Mouse (Mus musculus) thymus, postnatal 14 days (tissue): ENCODE data around the gene Fbxo22.
"Not testable (repeated sequence)": the region's sequence is repeated elsewhere in the genome, so short reads cannot be mapped to it uniquely, and the experiment has no call there.

Source experiments
- DNase-seq: peaks from one replicate; pipeline ENCODE4 v3.0.0; 2021

Gene Fbxo22

DNA sequence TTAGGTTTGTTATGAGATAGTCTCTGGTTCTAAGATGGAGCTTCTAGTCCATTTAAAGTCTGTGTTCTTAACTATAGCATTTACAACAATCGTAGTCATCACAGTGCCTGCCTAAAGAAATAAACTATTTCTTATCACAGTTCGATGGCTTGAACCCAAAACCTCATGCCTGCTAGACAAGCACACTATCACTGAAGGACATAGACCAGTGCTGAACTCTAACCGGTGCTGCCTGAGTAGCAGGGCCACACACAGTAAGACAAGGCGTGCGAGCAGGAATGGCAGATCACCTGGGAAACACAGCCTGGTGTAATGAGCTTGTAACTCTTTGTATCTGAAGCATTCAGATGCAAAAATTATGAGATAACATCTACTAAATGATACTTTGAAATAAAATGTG lies 32.1 kb downstream of the Fbxo22 start:
- no peak for DNase-seq

DNA sequence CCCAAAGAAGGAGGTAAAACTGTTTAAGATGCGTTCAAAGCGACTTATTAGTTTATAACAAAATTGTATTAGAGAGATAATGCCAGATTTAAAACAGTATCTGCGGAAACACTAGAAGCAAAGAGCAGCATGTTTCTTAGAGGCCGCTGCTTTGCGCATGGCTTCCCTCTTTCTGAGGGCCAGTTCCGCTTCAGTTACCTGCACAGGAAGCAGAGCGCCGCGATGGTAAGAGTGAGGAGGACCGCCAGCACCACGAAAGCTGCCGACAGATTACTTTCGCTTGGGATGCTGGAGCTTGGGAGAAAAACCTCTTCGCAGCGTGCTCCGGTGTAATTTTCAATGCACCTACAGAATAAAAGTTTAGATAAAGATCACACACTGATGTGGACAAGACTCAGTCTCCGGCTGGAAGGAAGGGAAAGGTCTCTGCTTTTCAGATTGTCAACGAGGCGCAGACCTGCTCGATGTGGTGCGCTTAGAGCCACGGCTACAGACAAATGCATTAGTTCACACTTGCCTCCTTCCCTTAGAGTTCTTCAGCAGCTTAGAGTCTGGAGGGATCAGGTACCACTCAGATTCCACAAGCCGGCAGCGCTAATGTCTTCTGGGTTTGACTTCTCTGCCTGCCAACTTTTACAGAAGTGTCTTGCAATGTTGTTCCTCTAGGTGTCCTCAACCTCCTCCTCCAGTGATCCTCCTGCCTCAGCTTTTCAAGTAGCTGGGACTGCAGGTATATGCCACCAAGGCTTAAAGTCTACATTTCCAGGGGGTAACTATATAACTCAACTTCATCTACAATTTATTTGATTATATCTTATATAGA lies 33.3 kb downstream of the Fbxo22 start:
- DNase-seq: peak; percentile 46

DNA sequence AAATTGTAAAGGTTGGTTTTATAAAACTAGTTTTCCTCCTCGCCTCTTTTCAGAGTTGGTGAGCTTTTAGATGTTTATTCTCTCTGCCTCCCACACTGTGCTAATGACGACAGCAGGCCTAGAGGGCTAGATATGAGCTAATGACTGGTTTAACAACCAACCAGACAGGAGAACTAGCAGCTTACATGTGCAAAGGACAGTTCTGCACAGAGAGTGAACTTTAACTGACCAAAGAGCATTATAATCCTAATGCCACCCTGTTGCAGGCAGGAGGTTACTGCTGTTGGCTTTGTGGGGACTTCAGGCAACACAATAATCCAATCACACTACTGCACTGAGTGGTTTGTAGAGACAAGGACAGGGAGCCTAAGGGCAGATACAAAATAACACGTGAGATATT lies 34.6 kb downstream of the Fbxo22 start:
- no peak for DNase-seq

DNA sequence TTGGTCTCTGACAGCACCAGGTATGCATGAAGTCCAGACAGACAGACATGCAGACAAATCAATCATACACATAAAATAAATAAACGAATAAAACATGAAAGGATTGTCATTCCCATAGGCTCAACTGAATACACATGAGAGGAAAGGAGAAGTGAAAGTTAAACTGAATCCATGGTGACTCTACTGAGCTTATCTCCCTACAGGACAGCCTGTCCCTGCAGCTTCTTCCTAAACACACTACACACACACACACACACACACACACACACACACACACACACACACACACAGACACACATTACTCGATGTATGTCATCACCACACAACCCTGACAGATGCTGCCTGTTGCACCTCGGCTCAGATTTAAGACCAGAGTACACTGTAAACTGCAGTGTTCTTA lies 35.4 kb downstream of the Fbxo22 start:
- DNase-seq: no peak

DNA sequence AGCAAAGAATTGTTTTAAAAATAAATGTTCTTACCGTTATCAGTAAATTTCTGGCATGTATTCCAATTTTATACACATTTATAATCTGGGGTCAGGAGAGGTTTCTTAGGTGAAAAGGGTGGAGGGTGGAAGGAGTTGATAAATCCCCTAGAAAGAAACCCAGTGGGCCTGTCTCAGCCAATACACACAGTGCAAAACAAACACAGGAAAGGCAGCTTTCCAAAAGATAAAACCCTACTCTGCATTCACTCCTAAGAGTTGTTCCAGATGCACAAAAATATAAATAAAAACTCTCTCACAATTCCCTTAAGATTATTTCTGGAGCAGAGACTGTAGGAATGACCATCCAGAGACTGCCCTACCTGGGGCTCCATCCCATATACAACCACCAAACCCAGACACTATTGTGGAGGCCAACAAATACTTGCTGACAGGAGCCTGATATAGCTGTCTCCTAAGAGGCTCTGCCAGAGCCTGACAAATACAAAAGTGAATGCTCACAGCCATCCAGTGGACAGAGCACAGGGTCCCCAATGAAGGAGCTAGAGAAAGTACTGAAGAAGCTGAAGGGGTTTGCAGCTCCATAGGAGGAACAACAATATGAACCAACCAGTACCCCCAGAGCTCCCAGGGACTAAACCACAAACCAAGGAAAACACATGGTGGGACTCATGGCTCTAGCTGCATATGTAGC lies 36.5 kb downstream of the Fbxo22 start:
- not testable (repeated sequence) for DNase-seq

DNA sequence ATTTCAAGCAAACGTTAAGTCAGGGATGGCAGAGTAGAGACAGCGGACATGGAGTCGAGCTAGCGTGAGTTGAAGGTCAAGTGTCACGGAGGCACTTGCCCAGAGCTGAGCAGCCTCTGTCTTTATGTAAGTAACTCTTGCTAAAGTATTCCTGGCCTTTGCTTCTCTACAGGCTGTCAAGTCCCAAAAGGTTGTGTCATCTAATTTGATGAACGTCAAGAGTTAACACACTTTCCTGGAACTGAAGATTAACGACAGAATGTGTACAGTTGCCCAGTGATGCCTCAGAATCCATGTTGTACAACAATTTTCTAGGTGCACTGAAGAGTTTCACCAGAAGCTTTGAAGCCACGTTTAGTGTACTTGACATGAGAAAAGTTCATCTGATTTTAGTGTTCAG lies 37.7 kb downstream of the Fbxo22 start:
- no peak for DNase-seq

DNA sequence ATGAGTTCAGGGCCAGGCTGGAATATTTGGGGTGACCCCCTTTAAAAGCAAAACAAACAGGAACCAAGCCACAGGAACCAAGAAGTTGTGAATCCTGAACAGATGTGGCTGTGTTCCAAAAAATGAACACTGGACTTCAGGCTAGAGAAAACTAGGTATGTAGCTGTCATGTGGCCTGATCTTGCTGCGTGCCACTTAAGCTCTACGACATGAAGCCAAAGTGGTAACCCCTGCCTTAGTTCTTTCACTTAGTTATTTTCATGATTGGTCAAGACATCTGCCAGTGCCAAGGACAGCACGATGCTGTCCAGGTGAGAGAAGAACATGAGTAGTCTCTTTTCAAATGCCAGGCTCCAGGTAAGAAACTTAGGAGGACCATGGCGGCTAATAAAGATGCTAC lies 38.2 kb downstream of the Fbxo22 start:
- no peak for DNase-seq

DNA sequence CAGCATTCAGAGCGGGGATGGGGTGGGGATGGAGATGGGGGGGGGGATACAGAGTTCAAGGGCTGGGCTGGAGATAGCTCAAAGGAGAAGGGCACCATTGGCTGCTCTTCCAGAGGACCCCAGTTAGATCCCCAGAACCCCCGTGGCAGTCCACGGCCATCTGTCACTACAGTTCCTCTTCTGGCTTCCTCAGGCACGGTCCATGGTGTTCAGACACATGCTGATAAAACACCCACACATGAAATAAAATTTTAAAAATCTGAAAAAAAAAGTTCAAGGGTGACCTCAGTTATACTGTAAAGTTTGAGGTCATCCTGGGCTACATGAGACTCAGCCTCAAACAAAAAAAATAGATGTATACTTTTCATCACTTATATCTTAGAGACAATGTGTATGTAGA lies 39.7 kb downstream of the Fbxo22 start:
- DNase-seq: no peak

DNA sequence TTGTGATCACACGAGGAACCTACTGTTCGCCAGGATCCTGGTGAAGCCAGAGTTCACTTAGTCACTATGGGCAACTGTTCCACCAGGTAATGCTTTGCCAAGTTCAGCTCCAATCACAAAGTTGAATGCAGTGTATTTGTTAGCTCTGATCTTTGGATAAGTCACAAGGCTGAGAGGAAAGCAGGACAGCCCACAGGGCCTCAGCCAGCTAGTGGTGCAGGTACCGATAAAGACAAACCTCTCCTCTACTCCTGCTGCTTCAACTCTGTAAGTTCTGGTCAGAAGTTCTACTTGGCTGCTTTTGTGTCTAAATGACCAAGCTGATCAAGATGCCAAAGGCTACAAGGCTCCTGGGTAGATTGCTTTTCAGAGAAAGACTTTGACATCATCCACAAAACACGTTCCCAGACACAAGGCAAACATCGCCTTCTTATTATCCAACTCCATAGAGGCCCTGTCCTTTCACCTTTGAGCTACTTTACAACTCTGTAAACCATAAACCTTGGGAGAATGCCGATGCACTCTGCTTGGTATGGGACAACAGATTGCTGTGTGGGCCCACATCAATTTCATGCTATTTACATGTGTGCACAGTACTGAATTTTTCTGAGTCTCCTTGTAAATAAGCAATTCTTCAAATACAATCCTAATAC lies 42.0 kb downstream of the Fbxo22 start:
- DNase-seq: no peak

DNA sequence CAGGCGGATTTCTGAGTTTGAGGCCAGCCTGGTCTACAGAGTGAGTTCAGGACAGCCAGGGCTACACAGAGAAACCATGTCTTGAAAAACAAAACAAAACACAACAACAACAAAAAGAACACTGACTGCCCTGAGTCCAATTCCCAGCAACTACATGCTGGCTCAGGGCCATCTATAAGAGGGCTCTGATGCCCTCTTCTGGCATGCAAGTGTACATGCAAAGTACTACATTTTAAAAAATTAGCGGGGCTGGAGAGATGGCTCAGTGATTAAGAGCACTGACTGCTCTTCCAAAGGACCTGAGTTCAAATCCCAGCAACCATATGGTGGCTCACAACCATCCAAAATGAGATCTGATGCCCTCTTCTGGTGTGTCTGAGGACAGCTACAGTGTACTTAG lies 43.4 kb downstream of the Fbxo22 start:
- DNase-seq: peak; percentile 17

DNA sequence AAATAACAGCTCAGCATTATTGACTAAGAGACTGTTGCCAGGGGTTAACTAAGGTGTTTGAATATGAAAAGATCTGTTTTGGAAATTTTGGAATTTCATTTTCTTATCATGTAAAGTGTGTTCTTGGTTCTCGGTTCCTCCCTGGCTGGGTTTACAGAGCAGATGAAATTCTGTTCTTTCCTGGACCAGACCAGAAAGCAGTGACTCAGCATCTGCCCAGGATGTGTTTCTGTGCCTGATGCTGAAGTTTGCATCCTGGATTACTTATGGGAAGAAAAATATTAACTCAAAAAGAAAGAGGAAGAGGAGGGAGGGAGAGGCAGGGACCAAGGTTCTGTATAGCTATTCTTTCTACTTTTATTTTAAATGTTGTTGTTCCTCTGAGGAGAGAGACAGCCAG lies 45.1 kb downstream of the Fbxo22 start:
- DNase-seq: no peak

DNA sequence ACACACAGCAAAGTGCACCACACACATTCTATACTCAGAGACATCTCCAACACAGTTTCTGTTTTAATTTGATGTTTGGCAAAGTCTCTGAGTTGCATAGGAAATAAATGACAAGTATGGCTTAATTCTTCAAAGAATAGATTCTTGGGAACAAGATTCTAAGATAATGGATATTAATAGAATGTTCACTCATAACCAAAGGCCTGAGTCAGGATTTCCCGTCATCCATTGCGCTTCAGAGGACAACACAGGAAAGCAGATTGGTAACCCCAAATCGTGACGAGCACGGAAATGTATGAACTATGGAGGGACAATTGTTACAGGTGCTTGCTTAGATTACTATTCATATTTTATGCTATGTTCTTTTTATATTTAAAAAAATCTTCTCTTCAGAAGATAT lies 46.3 kb downstream of the Fbxo22 start:
- no peak for DNase-seq

DNA sequence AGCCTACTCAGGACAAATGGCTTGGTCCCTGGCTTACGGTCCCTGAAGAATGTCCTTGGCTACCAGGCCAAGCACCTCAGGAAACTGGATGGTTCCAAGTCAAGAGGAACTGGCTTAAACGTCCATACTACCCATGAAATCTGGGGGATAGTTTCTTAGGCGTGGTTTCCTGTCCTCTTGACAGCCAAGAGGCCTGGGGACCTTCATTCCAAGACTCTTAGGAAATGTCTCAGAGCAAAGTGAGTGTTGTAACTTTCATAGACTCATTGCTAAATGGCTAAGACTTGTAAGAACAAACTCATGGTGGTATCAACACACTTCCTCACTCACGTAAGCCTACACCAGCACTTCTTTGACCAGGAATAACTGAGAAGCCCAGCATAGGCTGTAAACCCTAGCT lies 46.9 kb downstream of the Fbxo22 start:
- no peak for DNase-seq

DNA sequence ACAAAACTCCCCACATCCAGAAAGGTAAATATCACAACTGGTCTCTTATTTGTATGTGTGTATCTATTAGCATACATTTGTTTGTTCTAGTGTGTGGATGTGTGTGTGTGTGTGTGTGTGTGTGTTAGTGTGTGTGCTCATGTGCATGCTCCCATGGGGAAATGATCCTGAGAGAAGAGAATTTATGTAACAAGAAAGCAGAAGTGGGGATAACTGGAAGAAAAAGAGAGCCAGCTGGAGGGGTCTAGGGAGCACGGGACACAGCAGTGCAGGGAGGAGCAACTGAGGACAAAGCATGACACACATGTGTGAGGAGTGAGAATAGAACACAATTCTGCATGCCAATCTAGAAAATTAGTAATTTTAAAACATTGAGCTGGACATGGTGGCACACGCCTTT lies 48.4 kb downstream of the Fbxo22 start:
- no peak for DNase-seq

DNA sequence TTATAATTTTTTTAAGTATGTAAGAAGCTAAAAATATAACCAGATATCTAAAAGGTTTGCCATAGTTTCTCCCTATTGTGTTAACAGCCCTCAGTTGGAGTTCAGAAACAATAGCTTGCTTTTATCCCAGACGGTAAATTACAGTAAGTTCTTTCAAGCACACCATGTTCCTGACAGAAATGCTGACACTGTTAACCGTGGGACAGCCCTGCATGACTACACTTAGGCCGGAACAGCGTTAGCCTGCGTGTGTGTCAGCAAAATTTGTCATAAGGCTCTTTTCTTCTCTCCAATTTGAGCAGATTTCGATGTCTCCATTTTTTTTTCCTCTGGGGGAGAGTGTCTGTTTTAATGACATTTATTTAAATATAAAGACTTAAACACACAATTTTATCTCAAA lies 51.0 kb downstream of the Fbxo22 start:
- DNase-seq: no peak

DNA sequence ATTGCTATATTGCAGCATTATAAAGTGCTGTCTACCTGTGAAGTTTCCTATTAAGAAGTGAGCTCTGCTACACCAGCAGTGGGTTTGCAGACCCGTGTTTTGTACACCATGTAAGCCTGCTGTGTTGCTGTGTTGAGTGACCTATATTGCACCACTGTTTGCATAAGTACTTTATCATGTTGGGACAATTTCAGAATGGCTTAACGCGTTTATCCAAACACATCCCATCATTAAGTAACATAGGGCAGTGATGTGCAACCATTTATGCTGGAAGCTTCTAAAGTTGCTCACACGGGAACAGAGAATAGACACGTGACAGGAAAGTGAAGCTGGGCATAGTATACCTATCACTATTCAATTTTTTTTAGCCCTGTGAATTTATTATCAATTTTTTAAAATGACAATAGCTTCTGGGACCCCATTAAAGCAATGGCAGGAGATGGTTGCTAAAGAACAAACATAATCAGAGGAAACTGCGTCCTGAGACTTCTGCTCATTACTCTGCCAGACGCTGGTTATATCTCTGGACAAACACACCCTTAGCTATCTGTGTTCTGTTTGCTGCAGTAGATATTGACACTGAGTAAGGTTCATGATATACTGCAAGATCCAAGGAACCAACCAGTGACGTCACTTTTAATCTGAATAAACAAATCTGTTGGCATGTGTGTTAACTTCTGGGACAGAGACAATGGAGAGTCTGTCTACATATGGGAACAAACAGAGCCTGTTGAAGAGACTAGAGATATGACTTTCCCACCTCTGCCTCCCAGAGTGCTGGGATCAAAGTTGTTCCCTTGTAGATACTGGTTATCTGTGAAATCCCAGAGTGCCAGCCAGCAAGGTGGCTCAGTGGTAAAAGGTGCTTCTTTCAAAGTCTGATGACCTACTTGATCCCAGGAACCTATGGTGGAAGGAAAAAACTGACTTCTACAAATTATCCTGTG lies 55.9 kb downstream of the Fbxo22 start:
- DNase-seq: no peak

DNA sequence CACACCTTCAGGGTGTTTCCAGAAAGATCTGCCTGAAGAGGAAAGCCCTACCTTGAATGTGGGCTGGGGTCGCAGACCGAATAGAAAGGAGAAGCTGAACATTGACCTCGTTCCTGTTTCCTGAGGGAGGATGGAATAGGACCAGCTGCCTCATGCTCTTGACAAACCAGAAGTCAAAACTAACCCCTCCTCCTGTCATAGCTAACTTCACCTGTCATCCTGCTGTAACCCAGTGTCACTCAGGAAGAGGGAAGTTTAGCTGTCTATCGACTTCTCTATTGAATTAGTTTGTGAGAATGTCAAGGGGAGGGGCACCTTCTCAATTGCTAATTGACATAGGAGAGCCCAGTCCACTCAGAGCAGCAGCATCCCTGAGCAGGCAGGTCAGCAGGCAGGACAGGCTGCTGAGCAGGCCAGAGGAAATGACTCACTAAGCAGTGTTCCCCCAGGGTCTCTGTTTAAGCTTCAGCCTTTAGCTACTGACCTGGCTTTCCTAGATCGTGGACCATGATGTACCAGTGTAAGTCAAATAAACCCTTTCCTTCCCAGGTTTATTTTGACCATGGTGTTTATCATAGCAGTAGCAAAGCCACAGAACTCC lies 63.3 kb downstream of the Fbxo22 start:
- DNase-seq: no peak

DNA sequence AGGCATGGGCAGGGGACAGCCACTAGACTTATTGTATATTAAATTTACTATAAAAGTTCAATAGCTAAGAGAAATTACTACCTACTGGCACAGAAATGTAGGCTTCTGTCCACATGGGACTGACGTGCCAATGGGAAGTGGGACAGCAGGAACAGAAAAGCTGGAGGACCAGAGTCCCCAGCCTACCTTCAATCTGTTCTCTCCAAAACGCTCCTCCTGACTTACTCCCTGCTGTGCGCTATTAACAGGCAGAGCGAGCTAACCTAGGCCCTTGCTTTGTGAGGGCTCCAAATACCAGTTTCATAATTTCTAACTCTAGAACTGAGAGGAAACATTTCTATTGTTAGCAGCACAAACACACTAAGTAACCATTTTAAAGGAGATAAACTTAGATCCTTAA lies 65.2 kb downstream of the Fbxo22 start:
- no peak for DNase-seq
